Mouse (Mus musculus) B cell, adult 2 months (primary cell): ENCODE results near the gene Sephs1.
"Not testable (repeated sequence)": the region's sequence is repeated elsewhere in the genome, so short reads cannot be mapped to it uniquely, and the experiment has no call there.

Experiments
- DNase-seq, 2 experiments: peaks; one replicate each; pipeline ENCODE4 v3.0.0; 2022

The Sephs1 gene

GRCm38 (mm10) chr2:4908771-4909315 is 27.5 kb downstream of the Sephs1 start:
- DNase-seq = no peak

DNA sequence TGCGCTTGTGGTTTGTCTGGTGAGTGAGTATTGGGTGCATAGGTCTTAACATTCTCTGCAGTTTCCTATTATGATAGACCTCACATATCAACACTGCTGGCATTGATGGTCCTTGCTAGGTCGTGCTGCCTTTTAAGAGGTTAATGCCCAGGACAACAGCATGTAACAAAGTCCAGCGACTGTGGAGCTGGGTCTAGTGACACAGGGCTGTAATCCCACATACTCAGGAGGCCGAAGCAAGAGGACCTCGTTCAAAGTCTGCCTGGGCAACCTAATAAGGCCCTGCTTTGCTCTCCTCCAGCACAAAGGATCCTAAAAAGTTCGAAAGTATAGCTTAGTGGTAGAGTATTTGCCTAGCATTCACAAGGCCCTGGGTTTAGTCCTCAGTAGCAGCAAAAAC is 28.5 kb downstream of the Sephs1 start:
- DNase-seq = no peak

DNA sequence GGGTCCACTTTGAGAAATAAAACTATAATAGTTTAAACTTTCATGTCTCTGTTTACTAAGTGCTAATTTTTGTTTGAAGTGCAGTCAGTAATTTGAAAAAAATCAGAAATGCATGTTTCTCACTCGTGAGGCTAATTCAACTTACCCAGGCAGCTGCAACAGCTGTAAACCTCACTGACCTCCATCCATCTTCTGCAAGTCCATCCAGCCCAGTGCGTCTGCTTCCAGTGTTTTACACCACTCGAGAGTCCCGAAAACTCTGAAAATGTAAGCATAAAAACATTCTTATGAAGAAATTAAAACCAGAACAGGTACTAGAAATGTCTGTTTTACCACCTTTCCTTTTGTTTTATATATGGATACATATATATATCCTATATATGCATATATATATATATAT is 29.2 kb downstream of the Sephs1 start:
- no peak for DNase-seq

DNA sequence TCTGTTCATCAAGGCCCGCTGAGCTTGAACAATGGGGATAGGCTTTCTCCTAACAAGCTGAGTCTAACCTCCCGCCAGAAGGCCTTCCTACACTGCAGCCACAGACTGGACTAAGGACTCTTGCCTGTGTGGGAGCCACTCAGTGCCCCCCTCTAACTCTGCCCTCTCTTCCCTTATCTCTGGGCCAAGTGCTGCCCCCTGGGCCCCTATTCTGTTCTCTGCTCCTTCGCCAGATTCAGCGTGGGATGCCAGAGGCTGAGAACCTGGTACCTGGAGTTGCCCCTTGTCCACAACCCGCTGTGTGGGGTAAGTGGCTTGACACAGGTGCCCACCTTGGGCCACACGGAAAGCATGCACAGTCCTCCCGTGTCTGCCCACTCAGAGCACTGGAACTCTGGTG is 32.6 kb downstream of the Sephs1 start:
- DNase-seq = no peak

GRCm38 (mm10) chr2:4916037-4916436 is 34.7 kb downstream of the Sephs1 start:
- DNase-seq = no peak

GRCm38 (mm10) chr2:4917326-4918021 is 36.1 kb downstream of the Sephs1 start:
- DNase-seq = peak; percentile 76 to 78

DNA sequence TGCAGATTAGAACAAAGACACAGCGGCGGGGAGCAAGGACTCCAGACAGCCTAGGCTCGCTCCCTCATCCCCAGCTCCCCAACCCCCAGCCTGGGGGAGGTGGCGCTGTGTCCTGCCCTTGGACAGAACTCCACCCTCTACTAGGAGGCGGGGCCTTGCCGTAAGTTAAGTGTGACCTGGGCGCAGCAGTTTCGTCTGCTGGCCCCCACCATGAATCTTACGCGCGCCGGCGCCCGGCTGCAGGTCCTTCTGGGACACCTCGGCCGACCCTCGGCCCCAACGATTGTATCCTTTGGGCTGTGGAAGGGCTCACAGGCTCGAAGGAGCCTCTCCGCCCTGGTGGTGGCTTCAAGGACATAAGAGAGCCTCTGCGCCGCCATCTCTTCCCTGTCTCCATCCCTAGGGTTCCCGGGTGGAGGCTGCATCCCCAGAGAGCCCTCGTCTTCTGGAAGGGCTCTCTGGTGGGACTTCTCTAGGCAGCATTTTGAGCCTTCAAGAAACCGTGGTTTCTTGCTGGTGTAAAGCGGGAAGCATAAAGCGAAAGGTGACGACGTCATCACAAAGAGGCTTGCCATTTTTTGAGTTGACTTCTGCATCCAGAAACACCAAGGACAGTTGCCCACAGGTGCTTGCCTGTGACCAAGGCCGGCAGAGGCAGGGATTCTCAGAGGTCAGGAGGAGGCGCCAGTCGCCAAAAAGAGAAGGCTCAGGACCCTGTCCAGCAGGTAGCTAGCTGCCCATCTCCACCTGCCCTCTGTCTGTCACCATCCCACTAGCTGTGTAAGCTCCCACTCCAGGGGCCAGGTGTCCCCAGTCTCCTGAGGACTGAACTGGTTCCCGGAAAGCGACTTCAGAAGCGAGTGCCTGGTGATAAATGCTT is 37.7 kb downstream of the Sephs1 start, which contains the start of gene Phyh:
TSS of gene Phyh (plus strand) at position 160 of the 880 bp plus-strand sequence.
- DNase-seq = peak; percentile 82 to 83

DNA sequence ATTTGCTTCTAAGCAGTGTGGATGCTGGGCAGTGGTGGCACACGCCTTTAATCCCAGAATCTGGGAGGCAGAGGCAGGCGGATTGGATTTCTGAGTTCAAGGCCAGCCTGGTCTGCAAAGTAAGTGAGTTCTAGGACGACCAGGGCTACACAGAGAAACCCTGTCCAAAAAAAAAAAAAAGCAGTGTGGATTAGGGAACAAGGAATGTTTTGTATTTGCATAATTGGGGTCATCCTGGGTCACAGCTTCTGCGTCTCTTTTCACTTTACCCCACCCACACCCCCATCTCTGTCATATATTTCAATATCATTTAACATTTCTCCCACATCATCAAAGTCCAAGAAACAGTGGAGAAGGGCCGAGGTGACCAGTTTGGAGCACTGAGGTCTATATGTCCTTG is 39.7 kb downstream of the Sephs1 start:
- DNase-seq = no peak

DNA sequence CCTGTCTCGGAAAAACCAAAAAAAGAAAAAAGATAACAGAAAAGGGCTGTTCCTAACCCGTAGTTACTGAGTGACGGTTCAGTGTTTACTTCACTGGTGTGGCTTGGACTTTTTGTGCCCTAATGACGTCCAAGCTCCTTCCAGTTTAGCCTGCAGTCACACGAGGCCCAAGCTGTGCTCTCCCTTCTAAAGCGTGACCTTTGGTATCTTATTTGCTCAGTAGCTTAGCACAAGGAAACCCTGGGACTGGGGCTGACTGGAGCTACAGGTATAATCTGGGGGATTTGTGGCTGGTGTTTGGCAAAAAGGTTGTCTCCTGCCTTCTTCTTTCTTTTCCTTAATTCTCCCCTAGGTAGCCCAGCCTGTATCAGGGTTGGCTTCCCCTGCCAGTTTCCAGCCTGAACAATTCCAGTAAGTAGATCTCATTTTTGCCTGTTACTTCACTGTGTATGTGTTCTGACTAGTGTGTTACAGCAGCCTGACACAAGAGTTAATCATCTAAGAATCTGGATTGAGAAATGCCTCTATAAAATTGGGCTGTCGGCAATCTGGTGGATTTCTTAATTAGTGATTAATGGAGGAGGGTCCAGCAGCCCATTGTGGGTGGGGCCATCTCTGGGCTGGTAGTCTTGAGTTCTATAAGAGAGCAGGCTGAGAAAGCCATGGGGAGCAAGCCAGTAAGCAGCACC is 41.3 kb downstream of the Sephs1 start:
- no peak for DNase-seq

DNA sequence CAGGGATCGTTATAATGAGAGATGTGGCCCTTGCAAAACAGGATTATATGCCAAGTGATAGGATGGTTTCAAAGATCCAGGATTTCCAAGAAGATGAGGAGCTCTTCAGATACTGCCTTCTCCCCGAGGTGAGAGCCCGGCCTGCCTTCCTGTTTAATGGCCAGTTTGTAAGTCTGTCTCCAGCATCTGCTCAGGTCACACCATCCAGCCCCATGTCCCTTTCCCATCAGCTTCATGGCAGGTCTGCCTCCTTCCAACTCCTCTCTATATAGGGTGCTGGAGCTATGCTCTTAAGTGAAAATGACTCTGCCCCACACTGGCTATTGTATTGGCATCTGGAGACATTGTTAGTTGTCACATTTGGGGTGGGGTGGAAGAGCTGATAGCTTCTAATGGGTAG is 46.0 kb downstream of the Sephs1 start:
- no peak for DNase-seq

GRCm38 (mm10) chr2:4929230-4929629 is 47.9 kb downstream of the Sephs1 start:
- DNase-seq = no peak

DNA sequence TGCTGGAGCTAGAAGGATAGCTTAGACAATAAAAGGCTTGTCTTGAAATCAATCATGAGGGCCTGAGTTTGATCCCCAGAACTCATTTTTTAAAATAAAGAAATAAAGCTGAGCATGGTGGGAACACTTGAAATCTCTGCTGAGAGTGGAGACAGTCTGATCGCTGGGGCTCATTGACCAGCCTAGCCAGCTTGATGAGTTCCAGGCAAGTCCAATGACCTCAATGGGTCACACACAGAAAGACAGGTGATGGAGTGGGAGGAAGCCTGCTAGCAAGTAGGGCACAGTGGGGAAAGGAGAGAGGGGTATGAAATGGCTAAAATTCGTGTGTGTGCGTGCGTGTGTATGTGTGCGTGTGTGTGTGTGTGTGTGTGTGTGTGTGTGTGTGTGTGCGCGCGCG is 53.2 kb downstream of the Sephs1 start:
- no peak for DNase-seq

DNA sequence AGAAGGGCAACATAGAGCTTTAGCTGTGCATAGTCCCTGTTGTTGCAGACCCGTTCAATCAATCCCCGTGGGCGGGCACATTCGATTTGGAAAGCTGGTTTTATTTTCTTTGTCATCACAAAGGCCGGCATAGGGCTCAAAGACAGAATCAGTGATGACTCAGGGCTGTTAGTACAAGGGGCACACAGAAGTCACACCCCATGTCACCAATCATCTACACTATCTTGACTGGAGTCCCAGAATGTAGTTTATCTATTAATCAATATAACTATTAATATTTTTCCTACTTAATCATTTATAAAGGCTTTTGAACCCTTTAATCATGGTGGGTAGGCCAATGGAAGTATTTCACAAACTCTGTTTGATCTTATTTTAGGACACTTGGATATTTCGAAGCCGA is 56.6 kb downstream of the Sephs1 start:
- DNase-seq = no peak

DNA sequence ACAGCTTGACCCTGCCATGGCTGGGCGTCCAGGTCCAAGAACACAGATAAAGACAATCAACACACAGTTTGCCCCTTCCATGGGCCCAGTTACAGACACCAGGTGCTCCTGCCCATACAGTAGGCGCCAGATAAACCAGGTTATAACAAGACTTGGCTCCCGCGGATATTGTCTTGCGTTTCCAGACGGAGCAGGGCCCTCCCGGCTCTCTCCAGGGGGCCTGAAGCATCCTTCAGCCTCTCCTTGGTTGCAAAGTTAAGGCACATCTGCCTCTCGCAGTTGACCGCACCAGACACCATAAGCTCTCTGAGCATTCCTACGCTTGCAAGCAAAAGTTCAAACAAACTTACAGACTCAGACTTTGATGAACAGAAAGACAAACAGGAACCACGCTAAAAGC is 59.5 kb downstream of the Sephs1 start:
- DNase-seq = no peak

GRCm38 (mm10) chr2:4949691-4950090 is 68.3 kb downstream of the Sephs1 start:
- not testable (repeated sequence) for DNase-seq

- DNase-seq = no peak
Measured at GRCm38 (mm10) chr2:4950986-4951385, 69.6 kb downstream of the Sephs1 start.

DNA sequence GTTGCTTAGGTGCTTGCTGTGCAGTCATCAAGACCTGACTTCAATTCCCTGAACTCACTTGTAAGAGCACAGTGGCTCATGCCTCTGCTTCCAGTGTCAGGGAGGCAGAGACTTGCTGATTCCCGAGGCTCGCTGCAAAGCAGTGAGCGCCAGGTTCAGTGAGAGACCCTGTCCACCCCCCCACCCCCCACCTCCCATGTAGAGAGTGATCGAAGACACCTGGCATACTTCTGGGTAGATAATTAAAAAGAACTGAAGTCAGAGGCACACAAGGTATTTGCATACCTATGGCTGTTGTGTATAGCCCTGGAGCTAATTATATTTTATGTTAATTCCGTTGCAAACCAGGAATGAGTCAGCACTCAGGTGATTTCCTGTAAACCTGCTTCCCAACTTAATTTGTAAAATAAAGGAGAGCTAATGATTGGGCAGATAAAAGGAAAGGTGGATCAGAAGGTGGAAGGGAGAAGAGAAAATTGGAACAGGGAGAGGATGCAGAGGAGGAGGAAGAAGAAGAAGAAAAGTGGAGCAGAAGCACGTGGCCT is 72.9 kb downstream of the Sephs1 start:
- no peak for DNase-seq

DNA sequence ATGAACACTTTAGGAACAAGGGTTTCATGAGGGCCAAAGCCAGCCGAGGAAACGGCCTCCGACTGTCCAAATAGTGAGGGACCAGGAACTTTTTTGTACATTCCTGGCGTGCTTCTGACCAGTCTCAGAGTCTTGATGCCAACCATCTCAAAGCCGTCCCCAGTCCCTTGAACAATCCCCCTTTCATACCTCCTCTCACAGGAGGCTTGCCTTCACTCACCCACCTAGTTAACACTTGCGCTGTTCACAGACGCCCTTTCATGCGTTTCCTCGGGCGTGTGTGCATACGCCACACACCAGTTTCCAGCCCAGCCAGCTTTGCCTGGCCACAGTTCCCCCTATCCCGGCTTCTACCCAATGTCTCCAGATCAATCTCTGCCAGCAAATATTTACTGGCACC is 76.7 kb downstream of the Sephs1 start:
- DNase-seq = no peak
